8 mouse cellular contexts compared by ENCODE assay signal in genomic region chr9:103490439-103490838, GRCm38 (mm10). TPM values are rescaled to one million over a fixed set of nuclear protein-coding genes. Genes with fewer than 3 reads are reported as not detected.
DNase-seq lines count a peak whose midpoint lies in the region; ATAC-seq lines count a peak whose summit lies in the region.

No protein-coding gene starts in this region.

- DNase-seq in MN1 (ENCODE audit: low spot score) = peak; percentile 66
- DNase-seq in cerebellum, adult 18-20 months = peak; percentile 83 to 92
- peak; percentile 76 to 79 for DNase-seq in layer of hippocampus, postnatal 14 days (ENCODE audit: low spot score in 2 of 2)
- DNase-seq in lung, postnatal 36 days = peak; percentile 83
- DNase-seq in right cerebral cortex, adult 2 months (ENCODE audit: low spot score in 2 of 2) = peak; percentile 81 to 88
- DNase-seq in urinary bladder, adult 2 months (ENCODE audit: low spot score) = peak; percentile 46

- peaks cover 25% of the 10 kb centered on the region for H3K27me3 ChIP-seq in hindbrain, embryonic 13.5 days

- 27% methylated on average over 2 of the region's 2 CpGs for WGBS in hindbrain, embryonic 13.5 days

- H3K9me3 ChIP-seq in hindbrain, embryonic 13.5 days = no peaks in the 10 kb centered on the region

- no peak overlapping the region for H3K9ac ChIP-seq in hindbrain, embryonic 13.5 days

- no peak overlapping the region for H3K4me2 ChIP-seq in hindbrain, embryonic 13.5 days

- peaks cover 25% of the 10 kb centered on the region for H3K4me1 ChIP-seq in hindbrain, embryonic 13.5 days (replicated peaks)

- 0 out of 2 replicates have a peak, but pooled peaks cover 4% of the 10 kb centered on the region for H3K36me3 ChIP-seq in hindbrain, embryonic 13.5 days

- no peak overlapping the region for H3K4me3 ChIP-seq in hindbrain, embryonic 13.5 days

- peak; percentile 56 for ATAC-seq in frontal cortex, adult (ENCODE audit: low TSS enrichment)
- ATAC-seq in hindbrain, embryonic 13.5 days (ENCODE audit: low FRiP score) = peak; percentile 62

- H3K27ac ChIP-seq in hindbrain, embryonic 13.5 days = no peak overlapping the region

RNA-seq across cellular contexts. Expression of gene Bfsp2, which starts 10.2 kb away (rescaled TPM):
- polyA plus RNA-seq in hindbrain, embryonic 13.5 days (2015; fragmentation: Nextera tagmentation; extraction: Ambion mirVana) = 3.1 and 4.5 TPM in 2 replicates
- 10 to 100 TPM; 10.5 to 11.8 TPM for total RNA-seq in layer of hippocampus, postnatal 14 days (2021)
- polyA plus RNA-seq in urinary bladder, adult 2 months (2012; rRNA removed) = 0.10 and 0.11 TPM in 2 replicates
